Mouse (Mus musculus): ENCODE data around the gene Krt80. TPM values are rescaled to one million over a fixed set of nuclear protein-coding genes. Genes with fewer than 3 reads are reported as not detected.

The Krt80 gene
- 0.23 TPM for polyA plus RNA-seq (2017; shearing (Covaris generic))

DNA sequence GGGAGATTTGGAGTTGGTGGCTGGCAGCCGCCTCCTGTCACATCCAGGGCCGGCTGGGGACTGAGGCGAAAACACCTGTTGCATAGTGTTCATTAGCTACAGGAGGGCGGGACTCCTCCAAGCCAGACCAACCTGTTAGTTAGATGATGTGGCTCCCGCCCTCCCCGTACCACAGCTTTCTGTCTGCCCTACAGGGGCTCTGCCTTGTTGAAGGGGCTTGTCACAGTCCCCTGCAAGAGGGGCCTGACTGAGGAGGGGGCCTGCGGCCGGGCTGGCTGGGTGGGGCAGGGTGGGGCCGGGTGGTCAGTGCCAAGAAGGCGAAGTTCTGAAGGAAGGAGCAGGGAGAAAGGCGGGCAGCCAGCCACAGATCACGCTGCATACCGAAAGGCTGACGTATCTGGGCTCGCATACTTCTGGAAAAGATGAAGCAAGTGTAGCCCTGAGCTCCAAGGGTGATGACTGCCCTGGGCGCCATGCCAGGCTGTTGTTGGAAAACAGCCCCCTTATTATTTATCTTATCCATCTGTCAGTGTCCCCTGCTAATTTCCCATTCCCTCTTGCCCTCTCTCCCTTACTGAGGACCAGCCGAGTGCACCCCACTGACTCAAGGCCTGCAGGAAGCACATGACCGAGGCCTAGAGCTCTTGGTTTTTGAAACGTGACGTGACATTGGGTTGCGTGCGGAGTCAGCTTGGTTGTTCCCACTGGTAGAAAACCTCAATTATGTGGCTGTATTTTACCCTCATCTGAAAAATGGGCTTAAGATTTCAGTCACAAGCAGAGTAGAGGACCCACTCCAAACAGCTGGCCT, at the start of gene Krt80:
Gene Krt80 (minus strand): TSS at position 62 of the 811 bp plus-strand sequence.

DNA sequence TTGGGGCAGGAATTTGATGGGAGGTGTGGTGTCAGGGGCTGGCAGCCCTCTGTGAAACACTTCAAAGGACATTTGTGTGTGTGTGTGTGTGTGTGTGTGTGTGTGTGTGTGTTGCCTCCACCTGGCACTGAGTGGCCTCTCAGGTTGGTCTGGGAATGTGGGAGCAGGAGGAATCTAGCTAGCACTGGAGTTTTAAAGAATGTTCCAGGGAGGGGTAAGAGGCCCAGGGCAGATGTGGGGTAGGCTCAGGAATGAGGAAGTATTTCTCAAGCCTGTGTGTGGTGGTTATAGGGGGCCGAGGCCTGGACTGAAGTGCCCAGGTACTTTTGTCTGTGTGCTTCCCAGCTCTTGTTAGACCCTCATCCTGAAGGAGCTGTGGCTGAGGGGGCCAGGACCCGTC, 40.8 kb upstream of the Krt80 start, which contains the start of gene Krt7:
Gene Krt7 (plus strand): TSS at position 269 of the 400 bp plus-strand sequence.

Other genes with a start within 250 kb of the Krt80 start
- gene Acvrl1, start 241.6 kb downstream of the Krt80 start, polyA plus RNA-seq (2017; shearing (Covaris generic)): 4.8 TPM
- 2.8 TPM for gene Acvr1b, start 196.1 kb downstream of the Krt80 start, polyA plus RNA-seq (2017; shearing (Covaris generic))
- 0.18 TPM for gene Grasp, start 146.0 kb downstream of the Krt80 start, polyA plus RNA-seq (2017; shearing (Covaris generic))
- gene Nr4a1, start 115.9 kb downstream of the Krt80 start, polyA plus RNA-seq (2017; shearing (Covaris generic)): 95.4 TPM
- gene Atg101, start 85.9 kb downstream of the Krt80 start, polyA plus RNA-seq (2017; shearing (Covaris generic)): 81.6 TPM
- 0.26 TPM for gene 6030408B16Rik, start 77.0 kb downstream of the Krt80 start, polyA plus RNA-seq (2017; shearing (Covaris generic))
- gene Krt7, start 40.9 kb upstream of the Krt80 start, polyA plus RNA-seq (2017; shearing (Covaris generic)): not detected
- gene Krt87, start 68.6 kb upstream of the Krt80 start, polyA plus RNA-seq (2017; shearing (Covaris generic)): 0.66 TPM
- gene Krt88, start 77.6 kb upstream of the Krt80 start, polyA plus RNA-seq (2017; shearing (Covaris generic)): not detected
- gene Krt81, start 93.6 kb upstream of the Krt80 start, polyA plus RNA-seq (2017; shearing (Covaris generic)): not detected
- not detected for gene Krt86, start 103.3 kb upstream of the Krt80 start, polyA plus RNA-seq (2017; shearing (Covaris generic))
- gene Krt83, start 121.3 kb upstream of the Krt80 start, polyA plus RNA-seq (2017; shearing (Covaris generic)): 6.9 TPM
- not detected for gene Gm49425, start 147.1 kb upstream of the Krt80 start, polyA plus RNA-seq (2017; shearing (Covaris generic))
- not detected for gene Krt84, start 162.7 kb upstream of the Krt80 start, polyA plus RNA-seq (2017; shearing (Covaris generic))
- gene Krt82, start 180.5 kb upstream of the Krt80 start, polyA plus RNA-seq (2017; shearing (Covaris generic)): not detected
- gene Krt90, start 192.8 kb upstream of the Krt80 start, polyA plus RNA-seq (2017; shearing (Covaris generic)): not detected
- gene Krt75, start 203.7 kb upstream of the Krt80 start, polyA plus RNA-seq (2017; shearing (Covaris generic)): not detected

Measured in inflammation-experienced regulatory T-cells, adult 16 weeks (primary cell).